Mouse (Mus musculus) NIH3T3 (cell line): Measurements from ENCODE around the gene Rasgrf1.
"Not testable (repeated sequence)": the region's sequence is repeated elsewhere in the genome, so short reads cannot be mapped to it uniquely, and the experiment has no call there.

Source experiments
- DNase-seq: peaks from one replicate; pipeline ENCODE4 v3.0.0-alpha.2; 2012; ENCODE audit warnings: low read depth

The Rasgrf1 gene

DNA sequence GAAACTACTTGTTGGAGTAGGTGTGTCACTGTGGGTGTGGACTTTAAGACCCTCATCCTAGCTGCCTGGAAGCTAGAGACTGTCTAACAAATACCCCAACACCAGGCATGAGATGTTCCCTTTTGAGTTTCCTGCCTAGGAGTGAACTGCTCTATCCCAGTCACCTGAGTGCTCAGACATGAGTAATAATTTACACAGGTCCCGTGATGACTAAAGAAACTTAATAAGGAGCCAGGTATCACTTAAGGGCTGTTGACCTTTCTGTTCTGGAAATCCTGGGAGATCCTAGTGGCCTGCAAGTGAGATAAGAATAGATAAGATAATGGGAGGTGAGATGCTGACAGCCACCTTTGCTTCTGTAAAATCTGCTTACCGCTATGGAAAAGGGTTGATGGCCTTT is 131.2 kb downstream of the Rasgrf1 start:
- DNase-seq = no peak

DNA sequence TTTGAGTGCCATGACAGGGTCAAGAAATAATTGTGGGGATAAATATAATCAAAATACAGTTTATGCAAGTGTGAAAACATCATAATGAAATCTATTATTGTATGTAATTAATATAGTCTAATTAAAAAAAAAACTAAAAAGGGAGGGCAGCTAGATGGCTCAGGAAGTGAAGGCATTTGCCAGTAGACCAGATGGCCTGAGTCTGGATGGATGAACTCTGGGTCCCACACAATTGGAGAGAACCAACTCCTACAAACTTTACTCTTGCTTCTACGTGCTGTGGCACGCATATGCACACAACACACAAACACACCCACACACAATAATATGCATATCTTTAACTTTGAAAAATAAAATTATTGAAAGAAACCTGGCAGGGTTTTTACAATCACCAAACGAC is 131.8 kb downstream of the Rasgrf1 start:
- no peak for DNase-seq

DNA sequence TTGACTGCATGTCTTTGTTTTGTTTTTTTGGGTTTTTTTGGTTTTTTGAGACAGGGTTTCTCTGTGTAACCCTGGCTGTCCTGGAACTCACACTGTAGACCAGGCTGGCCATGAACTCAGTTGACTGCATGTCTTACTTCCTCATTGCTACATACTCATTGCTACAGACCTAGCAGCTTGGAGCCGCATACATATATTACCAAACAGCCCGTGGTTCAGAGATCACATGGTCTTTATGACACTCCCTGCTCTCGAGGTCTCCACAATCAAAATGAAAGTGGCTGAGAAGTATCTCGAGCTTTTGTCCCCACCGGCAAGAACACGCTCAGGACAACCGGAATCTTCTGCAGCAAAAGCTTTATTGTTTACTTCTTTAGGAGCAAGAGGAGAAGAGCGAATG is 133.2 kb downstream of the Rasgrf1 start:
- DNase-seq = not testable (repeated sequence)

DNA sequence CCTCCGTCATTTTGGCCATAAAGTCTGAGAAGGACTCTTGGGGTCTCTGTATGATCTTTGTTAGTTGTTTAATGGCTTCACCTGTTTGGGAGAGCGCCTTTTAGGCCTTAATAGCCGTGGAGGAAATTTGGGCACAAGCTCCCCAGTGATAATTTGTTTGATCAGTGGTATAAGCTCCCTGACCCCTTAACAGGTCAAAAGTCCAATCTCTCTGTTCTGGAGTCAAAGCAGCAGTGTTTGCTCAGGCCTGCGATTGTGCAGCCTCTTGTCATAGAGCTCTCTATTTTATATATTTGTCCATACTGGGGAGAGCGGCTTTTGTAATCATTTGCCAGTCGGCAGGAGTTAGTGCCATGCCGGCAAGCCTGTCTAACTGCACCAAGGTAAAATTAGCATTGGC is 135.5 kb downstream of the Rasgrf1 start:
- no peak for DNase-seq

DNA sequence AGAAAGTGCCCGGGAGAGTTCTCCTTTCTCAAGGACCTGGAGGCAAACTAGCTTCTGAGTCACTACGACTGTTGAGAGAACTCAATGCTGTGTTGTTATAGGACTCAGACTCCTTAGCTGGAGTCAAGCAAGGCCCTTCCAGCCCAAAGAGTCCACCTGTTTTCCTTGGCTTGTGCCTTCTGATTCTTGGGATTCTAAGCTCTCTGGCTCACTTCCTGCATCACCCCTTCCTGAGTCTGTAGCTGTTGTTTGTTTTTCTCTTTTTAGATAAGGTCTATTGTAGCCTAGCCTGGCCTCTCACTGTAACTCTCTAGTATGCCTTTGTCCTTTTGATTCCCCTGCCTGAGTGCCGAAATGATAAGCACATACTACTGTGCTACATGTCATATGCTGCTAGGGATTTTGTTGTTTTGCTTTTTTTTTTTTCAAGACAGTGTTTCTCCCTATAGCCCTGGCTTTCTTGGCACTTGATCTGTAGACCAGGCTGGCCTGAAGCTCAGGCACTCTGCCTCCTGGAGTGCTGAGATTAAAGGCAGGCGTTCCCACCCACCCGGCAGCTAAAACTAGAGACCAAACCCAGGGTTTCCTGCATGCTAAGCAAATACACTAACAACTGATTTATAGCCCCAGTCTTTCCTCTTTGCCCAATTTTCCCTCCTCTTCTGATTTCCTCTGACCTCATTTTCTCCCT is 138.4 kb downstream of the Rasgrf1 start:
- peak; percentile 24 for DNase-seq

DNA sequence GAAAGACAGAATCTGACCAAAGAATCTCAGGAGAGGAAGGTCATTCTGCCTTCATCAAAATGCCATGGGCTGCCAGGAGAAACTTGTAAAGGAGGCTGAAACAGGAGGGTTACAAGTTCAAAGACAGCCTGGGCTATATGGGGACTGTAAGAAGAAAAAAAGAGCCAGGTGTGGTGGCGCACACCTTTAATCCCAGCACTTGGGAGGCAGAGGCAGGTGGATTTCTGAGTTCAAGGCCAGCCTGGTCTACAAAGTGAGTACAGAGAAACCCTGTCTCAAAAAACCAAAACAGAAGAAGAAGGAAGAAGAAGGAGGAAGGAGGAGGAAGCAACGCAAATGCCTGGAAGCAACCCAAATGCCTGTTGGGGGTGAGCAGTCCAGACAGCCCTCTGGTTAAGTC is 144.1 kb downstream of the Rasgrf1 start, which contains the start of gene Ctsh:
Gene Ctsh, plus strand, starts transcription at position 301 of the 400 bp plus-strand sequence.
- no peak for DNase-seq

DNA sequence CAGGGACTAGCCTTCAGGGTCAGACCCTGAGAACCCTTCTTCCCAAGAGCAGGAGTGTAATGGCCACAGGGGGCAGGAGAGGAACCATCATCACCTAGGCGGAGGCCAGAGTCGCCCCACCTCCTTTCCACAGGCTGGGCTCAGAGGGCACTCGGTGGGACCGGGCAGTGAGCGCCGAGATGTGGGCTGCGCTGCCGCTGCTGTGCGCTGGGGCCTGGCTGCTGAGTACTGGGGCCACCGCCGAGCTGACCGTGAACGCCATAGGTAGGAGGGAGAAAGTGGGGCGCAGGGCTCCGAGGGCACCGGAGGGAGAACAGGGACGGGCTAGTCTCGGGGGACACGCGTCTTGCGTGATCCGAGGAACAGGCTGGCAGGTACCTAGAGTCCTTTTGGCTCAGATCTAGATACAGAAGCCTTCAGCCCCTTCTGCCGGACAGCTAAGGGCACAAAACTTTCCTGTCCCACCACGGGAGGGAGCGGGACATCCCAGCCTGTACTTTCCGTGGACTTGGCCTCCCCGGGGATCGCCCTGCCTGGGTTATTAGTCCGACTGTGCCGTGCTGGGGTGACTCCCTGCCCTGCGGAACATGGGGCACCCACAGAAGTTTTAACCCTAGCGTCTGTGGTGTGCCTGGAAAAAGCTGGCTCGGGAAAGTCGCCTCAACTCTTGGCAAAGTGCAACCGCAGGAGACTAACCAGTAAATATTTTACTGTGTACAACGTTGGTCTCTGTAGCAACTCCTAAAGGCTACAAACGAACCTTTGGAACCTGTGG is 144.8 kb downstream of the Rasgrf1 start:
- no peak for DNase-seq

DNA sequence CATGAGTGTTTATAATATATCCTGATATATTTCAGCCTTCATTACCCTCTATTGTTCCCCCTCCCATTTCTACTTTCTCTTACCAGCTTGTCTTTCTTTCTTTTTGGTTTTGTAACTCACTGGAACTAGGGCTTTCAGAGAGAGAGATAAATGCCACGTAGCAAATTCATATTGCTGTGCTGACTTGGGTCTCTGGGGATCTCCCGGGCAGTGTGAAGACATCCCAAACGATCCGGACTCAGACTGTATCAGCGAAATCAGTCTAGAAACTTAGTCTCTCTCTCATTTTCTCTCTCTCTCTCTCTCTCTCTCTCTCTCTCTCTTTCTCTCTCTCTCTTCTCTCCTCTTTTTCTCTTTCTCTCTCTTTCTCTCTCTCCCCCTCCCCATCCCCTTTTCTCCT is 145.7 kb downstream of the Rasgrf1 start:
- no peak for DNase-seq

DNA sequence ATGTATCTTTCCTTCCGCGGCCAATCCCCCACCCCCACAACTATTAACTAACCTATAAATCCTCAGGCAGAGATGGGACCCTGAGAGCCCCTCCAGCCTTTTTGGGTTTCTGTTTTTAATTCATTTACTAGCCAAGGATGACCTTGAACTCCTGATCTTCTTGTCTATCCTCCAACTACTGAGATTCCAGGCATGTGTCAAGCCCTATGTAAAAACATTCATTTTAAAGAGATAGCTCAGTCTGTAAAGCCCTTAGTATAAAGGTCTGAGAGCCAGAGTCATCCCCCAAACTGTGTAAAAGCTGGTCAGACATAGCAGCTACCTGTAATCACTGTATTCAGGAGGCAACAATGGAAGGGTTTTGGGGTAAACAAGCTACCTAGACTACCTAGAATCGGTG is 146.2 kb downstream of the Rasgrf1 start:
- no peak for DNase-seq

DNA sequence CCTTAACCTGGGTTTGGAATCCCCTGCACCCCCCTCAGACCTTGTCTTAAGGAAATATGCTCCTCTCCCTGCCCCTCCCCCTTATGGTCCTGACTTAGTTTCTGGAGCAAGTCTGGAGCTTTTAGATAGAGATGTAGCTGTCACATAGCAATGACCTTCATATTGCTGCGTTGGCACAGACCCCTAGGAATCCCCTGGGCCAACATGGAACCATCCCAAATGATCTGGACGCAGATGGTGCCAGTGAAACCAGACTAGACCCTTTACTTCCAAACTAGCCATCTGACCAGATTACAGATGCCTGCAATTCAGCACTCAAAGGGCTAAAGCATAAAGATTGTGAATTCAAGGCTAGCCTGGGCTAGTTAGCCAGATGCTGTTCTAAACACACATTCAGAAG is 147.0 kb downstream of the Rasgrf1 start:
- DNase-seq = no peak

DNA sequence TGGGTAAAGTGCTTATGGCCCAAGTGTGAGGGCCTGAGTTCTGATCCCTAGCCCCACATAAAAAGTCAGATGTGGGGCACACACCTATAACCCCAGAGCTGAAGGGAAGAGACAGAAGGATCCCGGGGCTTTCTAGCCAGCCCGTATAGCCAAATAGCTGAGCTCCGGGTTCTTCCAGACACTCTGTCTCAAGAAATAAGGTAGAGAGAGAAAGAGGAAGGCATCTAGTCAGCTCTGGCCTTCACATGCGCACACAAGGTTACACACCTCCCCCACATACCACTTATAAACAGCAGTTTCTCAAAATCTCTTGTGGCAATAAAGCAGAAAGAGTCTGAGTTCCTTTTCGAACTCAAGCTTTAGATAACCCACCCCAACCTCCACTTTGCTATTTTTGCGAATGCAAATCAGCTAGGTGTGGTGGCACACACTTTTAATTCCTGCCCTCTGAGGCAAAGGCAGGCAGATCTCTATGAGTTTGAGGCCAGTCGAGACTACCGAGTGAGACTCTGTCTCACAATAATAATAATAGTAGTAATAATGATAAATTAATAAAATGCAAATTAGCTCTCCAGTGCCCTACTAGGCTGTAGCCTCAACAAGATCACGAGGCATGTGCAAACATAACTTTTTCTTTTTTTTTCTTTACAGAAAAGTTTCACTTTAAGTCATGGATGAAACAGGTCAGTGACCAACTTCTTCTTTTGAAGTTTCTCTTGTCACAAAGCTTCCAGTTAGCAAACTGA is 150.3 kb downstream of the Rasgrf1 start:
- no peak for DNase-seq

DNA sequence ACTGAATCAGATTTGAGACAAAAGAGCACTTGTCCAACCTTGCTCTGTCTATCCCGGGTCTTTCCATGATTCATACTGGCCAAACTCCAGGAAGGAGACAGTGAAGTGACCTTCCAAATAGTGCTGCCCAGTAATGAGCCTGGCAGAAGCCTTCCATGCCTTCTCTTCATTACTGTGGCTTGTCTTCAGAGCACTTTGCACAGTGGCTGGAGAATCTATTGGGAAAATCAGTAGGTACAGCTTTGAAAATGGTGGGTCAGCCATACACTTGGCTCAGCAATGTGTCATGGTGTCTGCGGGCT is 150.8 kb downstream of the Rasgrf1 start:
- no peak for DNase-seq

DNA sequence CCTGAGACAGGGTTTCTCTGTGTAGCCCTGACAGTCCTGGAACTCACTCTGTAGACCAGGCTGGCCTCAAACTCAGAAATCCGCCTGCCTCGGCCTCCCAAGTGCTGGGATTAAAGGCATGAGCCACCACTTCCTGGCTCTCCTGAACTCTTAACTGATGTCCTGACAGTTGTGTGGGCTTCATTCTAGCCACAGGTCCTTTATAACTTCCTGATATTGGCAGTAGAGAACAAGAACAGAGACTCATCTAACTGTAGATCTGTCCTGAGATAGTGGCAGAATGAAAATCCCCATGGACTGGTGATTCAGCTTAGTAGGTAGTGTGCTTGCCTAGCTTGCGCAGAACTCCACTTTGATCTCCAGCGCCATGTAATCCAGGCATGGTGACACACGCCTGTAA is 151.2 kb downstream of the Rasgrf1 start:
- DNase-seq = not testable (repeated sequence)

DNA sequence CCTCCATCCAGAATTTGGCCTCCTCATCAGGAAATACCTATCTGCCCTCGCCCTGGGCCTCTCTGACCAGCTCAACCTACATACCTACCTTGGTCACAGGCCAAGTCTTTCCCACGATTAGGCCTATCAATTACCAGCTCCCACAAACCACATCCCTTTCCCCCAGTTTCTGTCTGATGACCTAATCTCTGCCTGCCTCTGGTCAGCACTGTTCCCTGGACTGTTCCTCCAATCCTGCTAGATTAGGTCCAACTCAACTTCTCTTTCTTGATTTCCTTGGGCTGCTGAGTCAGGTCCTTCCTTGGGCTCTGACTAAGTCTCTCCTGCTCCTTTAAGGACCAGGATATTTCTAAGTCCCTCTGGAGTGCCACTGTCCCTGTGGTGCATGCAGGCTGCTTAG is 157.6 kb downstream of the Rasgrf1 start:
- DNase-seq = no peak

DNA sequence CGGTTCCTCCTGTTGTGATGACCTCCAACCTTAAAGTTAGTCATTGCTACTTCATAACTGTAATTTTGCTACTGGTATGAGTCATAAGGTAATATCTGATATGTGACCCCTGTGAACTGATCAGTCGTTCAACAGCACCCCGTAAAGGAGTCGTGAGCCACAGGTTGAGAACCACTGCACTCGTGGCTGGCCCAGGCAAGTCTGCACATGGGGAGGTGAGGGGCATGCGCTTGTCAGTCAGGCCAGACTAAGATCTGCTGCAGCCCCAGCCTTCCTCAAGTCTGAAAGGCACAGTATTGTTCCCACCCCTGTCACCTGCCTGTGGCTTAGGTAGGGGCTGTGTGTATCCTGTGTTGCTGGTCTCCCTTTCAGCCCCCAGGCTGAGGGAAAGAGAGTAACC is 159.1 kb downstream of the Rasgrf1 start:
- DNase-seq = no peak

DNA sequence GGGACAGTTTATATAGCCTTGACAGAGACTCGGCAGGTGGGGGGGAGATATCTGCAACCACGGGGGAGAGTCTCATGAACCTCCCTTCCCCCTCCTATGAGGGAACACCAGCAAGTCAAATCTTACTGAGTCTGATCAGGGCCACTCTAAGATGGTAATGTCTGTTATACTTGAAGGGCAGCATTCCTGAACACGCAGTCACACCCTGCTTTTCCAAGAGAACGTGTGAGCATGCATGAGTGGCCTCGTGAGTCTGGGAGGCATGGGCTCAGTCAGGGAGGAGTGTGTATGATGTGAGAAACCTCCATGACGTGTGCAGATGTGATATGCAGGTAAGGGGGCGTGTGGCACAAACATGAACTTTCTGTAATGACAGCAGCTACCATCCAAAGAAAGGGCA is 159.8 kb downstream of the Rasgrf1 start:
- peak; percentile 17 for DNase-seq

DNA sequence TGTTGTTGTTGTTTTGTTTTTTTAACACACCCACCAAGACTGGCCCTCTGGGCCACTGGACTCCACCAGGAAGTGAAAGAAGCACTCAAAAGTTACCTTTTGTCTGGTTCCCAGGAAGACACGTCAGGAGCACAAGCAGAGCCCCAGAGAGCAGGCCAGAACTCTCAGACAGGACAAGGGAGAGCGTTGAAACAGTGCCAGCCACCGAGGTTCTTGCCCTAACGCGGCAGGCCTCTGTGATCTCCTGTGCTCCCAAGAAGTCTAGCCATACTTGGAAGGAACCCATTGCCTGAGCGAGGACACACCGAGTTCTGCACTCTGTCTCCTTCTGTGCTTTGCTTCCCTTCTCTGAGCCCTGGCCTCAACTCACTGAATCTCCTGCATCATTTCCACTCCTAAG is 160.5 kb downstream of the Rasgrf1 start:
- DNase-seq = no peak

DNA sequence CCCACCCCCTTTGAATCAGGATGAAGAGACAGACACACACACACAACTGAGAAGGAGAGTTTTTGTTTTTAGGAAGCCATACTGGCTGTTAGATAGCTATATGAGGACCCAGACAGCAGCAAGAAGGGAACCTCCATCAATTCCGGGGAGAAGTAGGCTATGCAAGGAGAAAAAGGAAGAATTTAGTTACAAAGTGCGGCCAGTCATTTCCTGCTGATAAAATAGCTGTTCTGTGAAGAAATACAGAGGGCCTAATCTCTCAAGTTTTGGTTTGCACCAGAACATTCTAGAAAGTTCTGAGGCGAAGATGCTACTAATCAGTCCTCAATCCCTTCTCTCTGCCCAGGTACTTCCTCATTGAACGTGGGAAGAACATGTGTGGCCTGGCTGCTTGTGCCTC is 165.6 kb downstream of the Rasgrf1 start:
- no peak for DNase-seq

DNA sequence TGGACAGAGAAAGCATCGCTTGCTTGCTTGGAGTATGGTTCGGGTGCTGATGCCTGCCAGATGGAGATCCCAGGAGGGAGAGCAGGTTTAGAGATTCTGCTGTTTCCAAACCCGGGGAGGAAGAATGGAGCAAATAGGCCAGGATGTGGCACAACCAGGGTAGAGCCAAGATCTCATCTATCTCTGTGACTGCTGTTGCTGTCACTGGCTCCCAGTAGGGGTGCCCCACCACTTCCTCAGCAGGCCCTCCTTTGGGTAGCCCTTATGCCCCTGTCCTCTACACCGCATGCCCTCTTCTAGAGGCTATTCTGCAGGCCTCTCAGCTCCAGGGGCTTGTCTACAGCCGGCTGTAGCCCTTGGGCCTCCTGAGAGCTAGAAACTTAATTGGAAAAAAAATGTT is 166.4 kb downstream of the Rasgrf1 start:
- DNase-seq = no peak
